Mouse (Mus musculus): ENCODE measurements around the gene Bmp2. TPM values are rescaled to one million over a fixed set of nuclear protein-coding genes. Genes with fewer than 3 reads are reported as not detected.

Gene Bmp2
- 26.7 TPM for polyA plus RNA-seq (2014; fragmentation: Illumina TruSeq; extraction: RNeasy Lipid Tissue Mini Kit (QIAGEN cat#74804); ENCODE audit: low read depth, low replicate concordance)

DNA sequence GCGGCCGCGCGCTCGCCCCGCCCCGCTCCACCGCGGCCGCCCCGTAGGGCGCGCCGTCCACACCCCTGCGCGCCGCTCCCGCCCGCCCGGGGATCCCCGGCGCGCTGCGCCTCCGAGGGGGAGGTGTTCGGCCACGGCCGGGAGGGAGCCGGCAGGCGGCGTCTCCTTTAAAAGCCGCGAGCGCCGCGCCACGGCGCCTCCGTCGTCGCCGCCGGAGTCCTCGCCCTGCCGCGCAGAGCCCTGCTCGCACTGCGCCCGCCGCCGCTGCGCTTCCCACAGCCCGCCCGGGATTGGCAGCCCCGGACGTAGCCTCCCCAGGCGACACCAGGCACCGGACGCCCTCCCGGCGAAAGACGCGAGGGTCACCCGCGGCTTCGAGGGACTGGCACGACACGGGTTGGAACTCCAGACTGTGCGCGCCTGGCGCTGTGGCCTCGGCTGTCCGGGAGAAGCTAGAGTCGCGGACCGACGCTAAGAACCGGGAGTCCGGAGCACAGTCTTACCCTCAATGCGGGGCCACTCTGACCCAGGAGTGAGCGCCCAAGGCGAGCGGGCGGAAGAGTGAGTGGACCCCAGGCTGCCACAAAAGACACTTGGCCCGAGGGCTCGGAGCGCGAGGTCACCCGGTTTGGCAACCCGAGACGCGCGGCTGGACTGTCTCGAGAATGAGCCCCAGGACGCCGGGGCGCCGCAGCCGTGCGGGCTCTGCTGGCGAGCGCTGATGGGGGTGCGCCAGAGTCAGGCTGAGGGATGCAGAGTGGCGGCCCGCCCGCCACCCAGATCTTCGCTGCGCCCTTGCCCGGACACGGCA lies at the start of gene Bmp2:
Gene Bmp2, plus strand, starts transcription at position 129 of the 811 bp plus-strand sequence.

Measured in adrenal gland, adult 10 weeks (tissue).